Mouse (Mus musculus) lung, postnatal 0 days (tissue): Measurements from ENCODE around the gene Zfp276. TPM values are rescaled to one million over a fixed set of nuclear protein-coding genes. Genes with fewer than 3 reads are reported as not detected.
A peak's percentile ranks its signal among the peaks of the same experiment; 100 is the strongest.

ENCODE experiments used
- ATAC-seq: fragments of 200-750 bp; cut with Nextera tagmentation; 2 replicates; pipeline ENCODE4 v1.8.0; 2017; ENCODE audit warnings: moderate library complexity
- DNase-seq: peaks from one replicate; pipeline ENCODE4 v3.0.0-alpha.2; 2016; ENCODE audit warnings: low spot score
- H3K27ac ChIP-seq: fragments of 300-500 bp; sonication (generic); 2 replicates; pipeline ENCODE4 v1.5.1; 2014; ENCODE audit warnings: antibody characterized with exemption, mild to moderate bottlenecking, low read length, mixed read lengths
- H3K27me3 ChIP-seq: fragments of 300-500 bp; sonication (generic); replicated peaks from 2 replicates; pipeline ENCODE4 v1.6.1; 2014; ENCODE audit warnings: low read length, mixed read lengths; ENCODE audit not compliant: insufficient read depth
- H3K36me3 ChIP-seq: fragments of 300-500 bp; sonication (generic); 2 replicates; pipeline ENCODE4 v1.6.1; 2014; ENCODE audit warnings: low read length, mixed read lengths; ENCODE audit not compliant: insufficient read depth
- H3K4me1 ChIP-seq: fragments of 300-500 bp; sonication (generic); 2 replicates; pipeline ENCODE4 v1.6.1; 2014; ENCODE audit warnings: antibody characterized with exemption, low read depth, low read length, mixed read lengths; ENCODE audit not compliant: insufficient read depth
- H3K4me2 ChIP-seq: fragments of 300-500 bp; sonication (generic); replicated peaks from 2 replicates; pipeline ENCODE4 v1.6.1; 2014; ENCODE audit warnings: low read depth, mild to moderate bottlenecking, low read length, moderate library complexity, mixed read lengths
- H3K4me3 ChIP-seq: fragments of 300-500 bp; sonication (generic); 2 replicates; pipeline ENCODE4 v1.5.1; 2014; ENCODE audit warnings: low read depth, low read length
- H3K9ac ChIP-seq: fragments of 300-500 bp; sonication (generic); replicated peaks from 2 replicates; pipeline ENCODE4 v1.6.1; 2014; ENCODE audit warnings: low read depth, mild to moderate bottlenecking
- H3K9me3 ChIP-seq: fragments of 300-500 bp; sonication (generic); 2 replicates; pipeline ENCODE4 v1.6.1; 2016; ENCODE audit warnings: low read length, mixed read lengths
- CTCF ChIP-seq: IDR thresholded peaks from 2 replicates; pipeline ENCODE4 v1.5.1; 2016; ENCODE audit warnings: antibody characterized with exemption, mild to moderate bottlenecking
- EP300 ChIP-seq: IDR thresholded peaks from 2 replicates; pipeline ENCODE4 v1.6.1; 2016; ENCODE audit warnings: antibody characterized with exemption, mild to moderate bottlenecking, control low read depth
- WGBS: fragments of 180-500 bp; shearing (Covaris S2); extraction: QIAGEN DNeasy Blood & Tissue Kit; methylation state at CpG from one replicate; pipeline ENCODE4 v1.1.7; 2014; 5-methylcytosine and 5-hydroxymethylcytosine counted together
- polyA plus RNA-seq: library from polyadenylated mRNA; unstranded; fragments of >200 nt; fragmentation: Nextera tagmentation; extraction: Ambion mirVana; gene quantifications from 2 replicates; pipeline ENCODE4 v1.2.1, GENCODE M21; 2015

Zfp276 gene
- polyA plus RNA-seq, 1 experiment from 2014 or later: 14.6 TPM

GRCm38 (mm10) chr8:123317781-123318466 lies 63.9 kb downstream of the Zfp276 start:
- TF ChIP-seq CTCF (no peak), EP300 (no peak)
- Histone ChIP-seq H3K27me3 (no peaks in the 10 kb centered on the region), H3K4me1 (peaks cover 8% of the 10 kb centered on the region; the same call in 1 of the 2 replicates), H3K4me3 (peak overlapping the region; percentile 37), H3K36me3 (no peaks in the 10 kb centered on the region), H3K9ac (no peak overlapping the region), H3K27ac (no peak overlapping the region), H3K9me3 (no peaks in the 10 kb centered on the region), H3K4me2 (peak overlapping the region; percentile 73)
- peak; percentile 73 for ATAC-seq
- DNase-seq: no peak
- whole genome bisulfite sequencing: 4% methylated on average over 21 of the region's 21 CpGs

GRCm38 (mm10) chr8:123318467-123318911 lies 64.5 kb downstream of the Zfp276 start, which contains the start of gene Fanca:
Gene Fanca, minus strand, starts transcription at chr8:123318576.
- Histone ChIP-seq H3K4me2 (peak within 1 kb of the TSS; percentile 73), H3K9ac (no peak within 1 kb of the TSS), H3K36me3 (no peaks in the 10 kb centered on the region), H3K27me3 (no peaks in the 10 kb centered on the region), H3K27ac (no peak within 1 kb of the TSS), H3K9me3 (no peaks in the 10 kb centered on the region), H3K4me1 (peaks cover 8% of the 10 kb centered on the region; the same call in 1 of the 2 replicates), H3K4me3 (peak within 1 kb of the TSS; percentile 37)
- DNase-seq: peak; percentile 96
- WGBS: under 1% methylated on average over 24 of the region's 24 CpGs
- peak; percentile 100 for ATAC-seq
- TF ChIP-seq EP300 (no peak), CTCF (peak; percentile 51)

Other genes with a start within 250 kb of the Zfp276 start
- gene Ankrd11, start 211.9 kb upstream of the Zfp276 start, polyA plus RNA-seq: 46.5 and 60.1 TPM in 2 replicates
- 22.7 and 27.3 TPM in 2 replicates for gene Spg7, start 191.3 kb upstream of the Zfp276 start, polyA plus RNA-seq
- 1,019 and 1,086 TPM in 2 replicates for gene Rpl13, start 151.8 kb upstream of the Zfp276 start, polyA plus RNA-seq
- 0.94 and 1.3 TPM in 2 replicates for gene Cpne7, start 136.8 kb upstream of the Zfp276 start, polyA plus RNA-seq
- gene Sult5a1, start 95.9 kb upstream of the Zfp276 start, polyA plus RNA-seq: 18.3 TPM in 2 replicates
- 98.1 and 104 TPM in 2 replicates for gene Dpep1, start 68.0 kb upstream of the Zfp276 start, polyA plus RNA-seq
- 127 and 130 TPM in 2 replicates for gene Chmp1a, start 41.4 kb upstream of the Zfp276 start, polyA plus RNA-seq
- 3.2 and 4.8 TPM in 2 replicates for gene Spata33, start 41.4 kb upstream of the Zfp276 start, polyA plus RNA-seq
- 23.4 and 28.3 TPM in 2 replicates for gene Cdk10, start 29.4 kb upstream of the Zfp276 start, polyA plus RNA-seq
- 4.8 TPM in 2 replicates for gene Spata2l, start 18.0 kb upstream of the Zfp276 start, polyA plus RNA-seq
- 14.0 and 14.3 TPM in 2 replicates for gene Vps9d1, start 153 bp downstream of the Zfp276 start, polyA plus RNA-seq
- 4.5 and 6.0 TPM in 2 replicates for gene Fanca, start 64.4 kb downstream of the Zfp276 start, polyA plus RNA-seq
- gene Spire2, start 78.5 kb downstream of the Zfp276 start, polyA plus RNA-seq: 1.6 and 2.0 TPM in 2 replicates
- gene Tcf25, start 119.6 kb downstream of the Zfp276 start, polyA plus RNA-seq: 133 and 144 TPM in 2 replicates
- gene Mc1r, start 152.9 kb downstream of the Zfp276 start, polyA plus RNA-seq: not detected in 2 replicates
- gene Tubb3, start 157.2 kb downstream of the Zfp276 start, polyA plus RNA-seq: 0.42 and 0.58 TPM in 2 replicates
- 11.2 and 11.6 TPM in 2 replicates for gene Def8, start 169.3 kb downstream of the Zfp276 start, polyA plus RNA-seq
- 28.3 and 32.1 TPM in 2 replicates for gene Afg3l1, start 223.7 kb downstream of the Zfp276 start, polyA plus RNA-seq